Mouse (Mus musculus) spleen, adult 2 months (tissue): ENCODE data around the gene Samd14. TPM values are rescaled to one million over a fixed set of nuclear protein-coding genes. Genes with fewer than 3 reads are reported as not detected.
"Not testable (repeated sequence)": the region's sequence is repeated elsewhere in the genome, so short reads cannot be mapped to it uniquely, and the experiment has no call there.

ENCODE experiments used
- DNase-seq, 2 experiments: peaks; one replicate each; pipeline versions ENCODE4 v3.0.0 to v3.0.0-alpha.2; 2012 to 2021; ENCODE audit warnings: low spot score in 2 of 2, low read depth in 1 of 2
- H3K27ac ChIP-seq: fragments of 200-500 bp; 2 replicates; pipeline ENCODE4 v1.5.1; 2012; ENCODE audit warnings: low read length, inconsistent platforms; ENCODE audit not compliant: insufficient read depth
- H3K27me3 ChIP-seq: fragments of 200-500 bp; 2 replicates; pipeline ENCODE4 v1.6.1; 2012; ENCODE audit warnings: mild to moderate bottlenecking, moderate library complexity, low read length, inconsistent platforms; ENCODE audit not compliant: control insufficient read depth, insufficient read depth
- H3K36me3 ChIP-seq: fragments of 200-500 bp; 2 replicates; pipeline ENCODE4 v1.6.1; 2012; ENCODE audit warnings: mild to moderate bottlenecking, low read length, inconsistent platforms; ENCODE audit not compliant: control insufficient read depth, insufficient read depth
- H3K4me1 ChIP-seq: fragments of 200-500 bp; 2 replicates; pipeline ENCODE4 v1.6.1; 2011; ENCODE audit warnings: inconsistent platforms; ENCODE audit not compliant: control insufficient read depth, insufficient read depth, insufficient read length
- H3K4me3 ChIP-seq: fragments of 200-500 bp; 2 replicates; pipeline ENCODE4 v1.5.1; 2011; ENCODE audit warnings: mild to moderate bottlenecking, inconsistent platforms; ENCODE audit not compliant: insufficient read depth, insufficient read length; ENCODE audit errors: extremely low read depth
- CTCF ChIP-seq: fragments of 200-500 bp; IDR thresholded peaks from 2 replicates; pipeline ENCODE4 v1.5.1; 2011; ENCODE audit warnings: mild to moderate bottlenecking, inconsistent platforms; ENCODE audit not compliant: insufficient read depth, insufficient read length, insufficient replicate concordance; ENCODE audit errors: extremely low read depth
- POLR2A ChIP-seq: fragments of 200-500 bp; IDR thresholded peaks from 2 replicates; pipeline ENCODE4 v1.6.1; 2011; ENCODE audit warnings: low read depth, low read length, inconsistent platforms
- WGBS: fragments of 180-500 bp; shearing (Covaris S2); methylation state at CpG from one replicate; pipeline ENCODE4 v1.1.7; 2018; 5-methylcytosine and 5-hydroxymethylcytosine counted together
- polyA plus RNA-seq: library from polyadenylated mRNA; depleted of rRNA; stranded (reverse); fragments of >200 nt; gene quantifications from 2 replicates; pipeline ENCODE4 v1.2.3, GENCODE M21; 2012

Gene Samd14
- polyA plus RNA-seq, 1 experiment = 19.3 TPM

- TF ChIP-seq POLR2A (no peak), CTCF (no peak)
- Histone ChIP-seq H3K36me3 (peaks cover 22% of the 10 kb centered on the region), H3K4me1 (peaks cover 29% of the 10 kb centered on the region; the same call in 1 of the 2 replicates), H3K27ac (no peak overlapping the region), H3K27me3 (peaks cover 4% of the 10 kb centered on the region; the same call in 1 of the 2 replicates), H3K4me3 (no peak overlapping the region)
- WGBS = 78% methylated on average over 6 of the region's 6 CpGs
- DNase-seq = no peak
Observed at GRCm38 (mm10) chr11:95004937-95005198, 4.8 kb upstream of the Samd14 start.

- Histone ChIP-seq H3K4me3 (no peak overlapping the region), H3K27ac (no peak overlapping the region), H3K27me3 (peaks cover 10% of the 10 kb centered on the region), H3K36me3 (peaks cover 20% of the 10 kb centered on the region), H3K4me1 (peaks cover 18% of the 10 kb centered on the region; the same call in 1 of the 2 replicates)
- DNase-seq = no peak
- 50% methylated on average over 4 of the region's 4 CpGs for WGBS
- TF ChIP-seq POLR2A (no peak), CTCF (no peak)
Observed at GRCm38 (mm10) chr11:95006038-95006437, 3.6 kb upstream of the Samd14 start.

- Histone ChIP-seq H3K4me1 (peaks cover 16% of the 10 kb centered on the region; the same call in 1 of the 2 replicates), H3K27ac (no peak overlapping the region), H3K4me3 (peak overlapping the region; percentile 57), H3K36me3 (peaks cover 18% of the 10 kb centered on the region), H3K27me3 (peaks cover 10% of the 10 kb centered on the region)
- peak in 1 of 2 experiments; percentile 83 for DNase-seq
- WGBS = 2% methylated on average over 27 of the region's 27 CpGs
- TF ChIP-seq CTCF (no peak), POLR2A (no peak; the same call in 1 of the 2 replicates)
Observed at GRCm38 (mm10) chr11:95006525-95007219, 3.0 kb upstream of the Samd14 start.

- H3K4me3 ChIP-seq = no peak overlapping the region
- TF ChIP-seq POLR2A = no peak
- TF ChIP-seq CTCF = no peak
- no peak for DNase-seq
- peaks cover 16% of the 10 kb centered on the region; the same call in 1 of the 2 replicates for H3K4me1 ChIP-seq
- no peak overlapping the region for H3K27ac ChIP-seq
- peaks cover 11% of the 10 kb centered on the region for H3K36me3 ChIP-seq
- 16% methylated on average over 3 of the region's 3 CpGs for whole genome bisulfite sequencing
- H3K27me3 ChIP-seq = peaks cover 10% of the 10 kb centered on the region
Observed at GRCm38 (mm10) chr11:95007418-95007817, 2.3 kb upstream of the Samd14 start.

- 0 out of 2 replicates have a peak overlapping the region, but pooled peaks have one; percentile 17 for H3K27ac ChIP-seq
- peaks cover 8% of the 10 kb centered on the region for H3K36me3 ChIP-seq
- H3K4me1 ChIP-seq = peaks cover 16% of the 10 kb centered on the region; the same call in 1 of the 2 replicates
- H3K27me3 ChIP-seq = peaks cover 10% of the 10 kb centered on the region
- DNase-seq = no peak
- no peak for TF ChIP-seq CTCF
- H3K4me3 ChIP-seq = peak overlapping the region; percentile 59
- 27% methylated on average over 15 of the region's 15 CpGs for WGBS
Observed at GRCm38 (mm10) chr11:95008661-95009628, 734 bp upstream of the Samd14 start.

- H3K36me3 ChIP-seq = peaks cover 5% of the 10 kb centered on the region; the same call in 1 of the 2 replicates
- 17% methylated on average over 37 of the region's 40 CpGs for WGBS
- TF ChIP-seq CTCF (no peak), POLR2A (no peak)
- H3K4me1 ChIP-seq = peaks cover 16% of the 10 kb centered on the region; the same call in 1 of the 2 replicates
- peaks cover 10% of the 10 kb centered on the region for H3K27me3 ChIP-seq
- peak overlapping the region; percentile 25; the same call in 1 of the 2 replicates for H3K27ac ChIP-seq
- no peak for DNase-seq
- peak overlapping the region; percentile 59 for H3K4me3 ChIP-seq
Observed at GRCm38 (mm10) chr11:95010141-95010739, 561 bp downstream of the Samd14 start.

GRCm38 (mm10) chr11:95010841-95011403 lies 1.2 kb downstream of the Samd14 start:
- not testable (repeated sequence) for DNase-seq, H3K36me3 ChIP-seq, H3K27me3 ChIP-seq
- 55% methylated on average over 4 of the region's 4 CpGs for WGBS
- Histone ChIP-seq H3K4me3 (peak overlapping the region; percentile 7; the same call in 1 of the 2 replicates), H3K27ac (peak overlapping the region; percentile 52; the same call in 1 of the 2 replicates), H3K4me1 (peaks cover 16% of the 10 kb centered on the region; the same call in 1 of the 2 replicates)
